Mouse (Mus musculus): ENCODE data around the gene Samm50. TPM values are rescaled to one million over a fixed set of nuclear protein-coding genes. Genes with fewer than 3 reads are reported as not detected.

Gene Samm50
- total RNA-seq, 4 experiments from 2014 or later, result 102 to 107 (median 105) TPM

Small RNAs within 50 kb of the gene (microRNA-seq; reads per million reads assigned to microRNA genes)
- gene Mir6392, result 0 to 0.51 reads per million in 2 experiments

Other genes starting within 250 kb of the Samm50 start
- 1 to 10 TPM; 5.0 to 8.6 (median 6.2) TPM for gene Efcab6, start 126.9 kb upstream of the Samm50 start, total RNA-seq (2022)
- gene Sult4a1, start 86.5 kb upstream of the Samm50 start, total RNA-seq (2022), result 100 to 1,000 TPM; 302 to 347 (median 323) TPM
- gene Pnpla5, start 69.1 kb upstream of the Samm50 start, total RNA-seq (2022), result not detected
- gene Pnpla3, start 24.4 kb upstream of the Samm50 start, total RNA-seq (2022), result 10 to 100 TPM in 2 of 4 experiments, 1 to 10 TPM in 2; 7.3 to 11.5 (median 9.4) TPM
- gene Parvb, start 39.8 kb downstream of the Samm50 start, total RNA-seq (2022), result 10 to 100 TPM; 23.2 to 33.7 (median 26.9) TPM
- gene Parvg, start 131.8 kb downstream of the Samm50 start, total RNA-seq (2022), result 10 to 100 TPM; 23.8 to 34.0 (median 31.7) TPM